Mouse (Mus musculus) E14TG2a.4 (cell line): ENCODE measurements at regions not wholly inside any gene's neighbourhood (a gene's known extent, or its start where the extent isn't known, plus 50 kb on each side); places are given as distances from the start of the nearest gene placed in this dataset.

ENCODE experiments used
- H3K27me3 ChIP-seq: 2 replicates; pipeline ENCODE4 v1.6.1; 2014; ENCODE audit warnings: low read length, control low read depth; ENCODE audit not compliant: insufficient read depth
- H3K36me3 ChIP-seq: 2 replicates; pipeline ENCODE4 v1.6.1; 2014; ENCODE audit warnings: low read length, control low read depth; ENCODE audit not compliant: insufficient read depth
- H3K4me1 ChIP-seq: replicated peaks from 2 replicates; pipeline ENCODE4 v1.6.1; 2014; ENCODE audit warnings: low read depth, low read length, control low read depth
- H3K4me3 ChIP-seq: replicated peaks from 2 replicates; pipeline ENCODE4 v1.5.1; 2014; ENCODE audit warnings: mild to moderate bottlenecking, low read length
- H3K9me3 ChIP-seq: 2 replicates; pipeline ENCODE4 v1.6.1; 2014; ENCODE audit warnings: low read length, control low read depth
- CTCF ChIP-seq: conservative IDR thresholded peaks from 2 replicates; pipeline ENCODE4 v1.5.1; 2014; ENCODE audit warnings: low read length
- NANOG ChIP-seq: IDR thresholded peaks from 2 replicates; pipeline ENCODE4 v1.6.1; 2014; ENCODE audit warnings: borderline replicate concordance, low read length, mixed read lengths
- POU5F1 ChIP-seq: IDR thresholded peaks from 2 replicates; pipeline ENCODE4 v1.6.1; 2014; ENCODE audit warnings: low read length, borderline replicate concordance

DNA sequence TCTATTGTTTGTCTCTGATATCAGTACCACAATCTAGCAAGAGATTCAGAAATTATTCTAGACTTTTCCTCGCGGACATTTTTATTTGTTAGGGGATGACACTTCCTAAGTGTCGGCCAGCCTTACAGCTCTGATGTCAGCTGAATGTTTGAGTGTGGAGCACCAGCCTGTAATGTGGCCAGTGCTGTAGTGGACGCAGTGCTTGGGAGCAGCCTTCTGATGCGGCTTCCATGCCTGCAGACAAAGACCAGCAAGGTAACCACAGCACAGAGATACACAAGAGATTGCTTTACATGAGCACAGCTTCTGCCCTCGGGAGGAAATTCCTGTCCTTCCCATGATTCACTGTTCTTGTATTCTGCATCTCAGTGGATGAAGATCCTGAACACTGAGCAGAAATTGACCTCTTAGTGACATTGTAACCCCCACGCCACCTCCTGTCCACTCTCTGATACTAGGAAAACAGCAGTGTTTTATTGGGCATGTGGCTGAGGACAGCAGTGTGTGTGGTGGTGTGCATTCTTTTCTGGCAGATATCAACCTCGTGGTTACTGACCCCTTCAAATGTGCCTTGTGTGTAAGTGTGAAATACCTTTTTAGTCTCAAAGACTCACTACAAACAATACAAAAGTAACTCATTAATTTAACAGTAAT is 54.6 kb upstream of the Chd1 start:
- TF ChIP-seq POU5F1 (no peak), NANOG (no peak), CTCF (no peak)
- no peak overlapping the region for H3K4me3 ChIP-seq

DNA sequence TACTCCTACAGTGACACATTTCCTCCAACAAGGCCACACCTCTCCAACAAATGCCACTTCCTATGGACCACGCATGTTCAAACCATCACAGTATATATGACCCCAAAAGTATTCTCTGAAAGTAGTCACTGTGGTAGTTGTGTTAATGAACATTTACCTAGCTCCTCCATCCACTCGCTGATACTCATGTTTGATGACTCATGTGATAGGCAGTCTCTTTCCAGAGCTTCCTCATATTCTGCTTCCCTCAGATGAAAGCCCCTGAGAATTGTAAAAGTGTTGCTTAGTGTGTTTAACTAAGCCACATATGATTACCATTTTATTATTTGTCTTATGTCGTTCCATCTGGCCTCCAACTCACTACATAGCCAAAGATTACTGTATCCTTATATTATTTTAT is 52.9 kb upstream of the Chd1 start:
- Histone ChIP-seq H3K4me1 (peaks cover 8% of the 10 kb centered on the region), H3K27me3 (no peaks in the 10 kb centered on the region), H3K36me3 (no peaks in the 10 kb centered on the region), H3K4me3 (no peak overlapping the region), H3K9me3 (no peaks in the 10 kb centered on the region)
- TF ChIP-seq POU5F1 (no peak), CTCF (no peak), NANOG (no peak)

More for the DNA sequence above, 54.6 kb upstream of the Chd1 start:
- Histone ChIP-seq H3K27me3 (no peaks in the 10 kb centered on the region), H3K9me3 (no peaks in the 10 kb centered on the region), H3K4me1 (peaks cover 7% of the 10 kb centered on the region; the same call in 1 of the 2 replicates), H3K36me3 (no peaks in the 10 kb centered on the region)
